Mouse (Mus musculus): Measurements from ENCODE around the gene Sgk1.

The Sgk1 gene

DNA sequence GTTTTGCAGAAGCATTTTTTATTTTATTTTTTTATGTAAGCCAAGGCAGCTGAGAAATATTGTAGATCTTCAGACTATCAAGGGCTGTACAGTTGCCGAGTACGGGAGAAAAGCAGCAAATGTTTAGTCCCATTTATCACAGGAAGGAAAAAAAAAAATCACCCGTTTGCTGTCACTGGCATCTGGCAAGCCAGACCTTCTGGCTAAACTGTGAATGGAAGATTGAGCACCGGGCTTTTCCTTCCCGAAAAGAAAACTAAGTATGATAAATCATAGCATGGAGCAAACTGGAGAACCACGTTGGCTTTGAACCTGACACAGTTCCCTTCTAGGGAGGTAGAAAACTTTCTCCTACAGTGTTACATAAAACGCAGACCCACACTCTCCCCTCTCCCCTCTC is 81.0 kb downstream of the Sgk1 start:
- DNase-seq (ENCODE audit: low read depth, low spot score) = no peak

GRCm38 (mm10) chr10:21973676-21974075 is 91.7 kb downstream of the Sgk1 start:
- DNase-seq (ENCODE audit: low read depth, low spot score) = no peak

DNA sequence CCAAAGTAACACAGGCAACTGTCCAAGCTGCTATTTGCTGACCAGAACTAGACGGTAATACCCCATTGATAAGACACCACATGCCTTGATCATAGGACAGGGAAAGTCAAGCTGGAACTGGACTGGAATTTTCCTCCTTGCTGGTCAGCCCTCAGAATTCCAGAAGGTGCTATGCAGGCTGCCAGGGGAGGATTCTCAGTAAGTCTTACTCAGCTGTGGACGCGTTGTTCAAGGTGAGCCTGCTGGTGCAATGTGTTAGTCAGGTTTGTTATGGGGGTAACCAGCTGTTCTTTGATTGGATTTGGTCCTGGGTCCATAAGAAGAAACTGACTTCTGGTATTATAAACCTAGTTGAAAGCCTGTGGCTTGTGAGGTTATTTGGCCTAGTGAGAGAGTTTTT is 92.8 kb downstream of the Sgk1 start:
- DNase-seq (ENCODE audit: low read depth, low spot score) = no peak

GRCm38 (mm10) chr10:21975384-21975783 is 93.4 kb downstream of the Sgk1 start:
- DNase-seq (ENCODE audit: low read depth, low spot score) = no peak

GRCm38 (mm10) chr10:21976253-21976652 is 94.3 kb downstream of the Sgk1 start:
- no peak for DNase-seq (ENCODE audit: low read depth, low spot score)

GRCm38 (mm10) chr10:21978421-21978820 is 96.4 kb downstream of the Sgk1 start:
- DNase-seq (ENCODE audit: low read depth, low spot score) = no peak

GRCm38 (mm10) chr10:21979286-21979965 is 97.4 kb downstream of the Sgk1 start:
- no peak for DNase-seq (ENCODE audit: low read depth, low spot score)

DNA sequence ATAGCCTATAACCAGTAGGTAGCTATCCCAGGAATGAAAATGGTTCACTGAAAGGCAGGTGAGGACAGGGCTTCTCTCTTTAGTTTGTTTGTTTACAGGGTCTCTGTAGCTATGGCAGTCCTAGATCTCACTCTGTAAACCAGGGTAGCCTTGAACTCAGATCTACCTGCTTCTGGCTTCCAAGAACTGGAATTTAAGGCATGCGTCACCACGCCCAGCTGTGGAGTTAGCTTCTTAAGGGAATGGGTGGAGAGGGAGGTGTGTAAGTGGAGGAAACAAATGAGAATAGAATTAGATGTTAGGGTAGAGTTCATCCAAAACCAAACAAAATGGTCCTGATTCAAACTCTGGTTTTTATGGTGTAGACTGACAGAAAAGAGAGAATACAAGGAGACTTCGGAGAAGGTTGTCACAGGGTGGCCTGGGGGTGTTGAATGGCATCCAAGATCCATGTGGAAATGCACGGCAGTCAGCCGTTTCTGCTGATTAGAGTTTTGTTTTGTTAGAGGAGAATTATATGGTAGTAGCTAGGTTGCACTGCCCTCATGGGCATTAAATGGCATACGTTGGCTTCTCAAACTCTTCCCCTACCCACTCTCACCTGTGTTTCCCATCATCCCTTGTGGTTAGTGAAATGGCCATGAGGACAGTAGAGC is 98.9 kb downstream of the Sgk1 start:
- no peak for DNase-seq (ENCODE audit: low read depth, low spot score)

DNA sequence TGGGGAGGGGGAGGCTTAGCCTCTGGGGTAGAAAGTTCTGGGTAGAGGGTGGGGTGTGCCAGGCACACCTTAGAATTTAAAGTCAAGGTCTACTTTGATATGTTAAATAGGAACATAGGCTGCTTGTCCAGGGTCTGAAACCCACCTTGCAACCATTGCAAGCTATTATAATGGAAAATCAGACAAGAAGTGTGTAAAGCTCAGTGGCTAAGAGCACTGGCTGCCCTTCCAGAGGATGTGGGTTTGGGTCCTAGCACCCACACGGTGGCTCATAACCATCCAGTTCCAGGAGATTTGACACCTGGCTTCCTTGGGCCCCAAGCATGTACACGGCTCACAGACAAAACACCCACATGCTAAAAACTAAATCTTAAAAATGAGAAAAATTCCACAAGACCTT is 100.3 kb downstream of the Sgk1 start:
- DNase-seq (ENCODE audit: low read depth, low spot score) = no peak

DNA sequence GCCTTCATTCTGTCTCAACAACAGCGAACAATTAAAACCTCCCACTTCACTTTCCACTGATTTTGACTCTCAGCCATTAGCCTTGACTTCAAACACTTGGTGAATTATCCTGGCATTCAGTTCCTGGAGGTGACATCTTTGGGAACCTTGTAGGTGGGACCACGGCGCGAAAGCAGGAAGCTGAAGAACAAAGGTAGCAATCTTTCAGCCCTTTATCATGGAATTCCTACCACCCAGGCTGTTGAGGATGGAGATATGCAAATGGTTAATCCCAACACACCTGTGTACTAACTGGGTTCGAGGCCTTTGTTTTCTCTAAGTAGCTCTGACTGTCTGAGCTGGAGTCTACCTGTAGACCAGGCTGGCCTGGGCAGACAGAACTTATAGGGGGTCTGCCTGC is 106.5 kb downstream of the Sgk1 start:
- DNase-seq (ENCODE audit: low read depth, low spot score) = no peak

- DNase-seq (ENCODE audit: low read depth, low spot score) = peak; percentile 71
These were observed 109.4 kb downstream of the Sgk1 start for GRCm38 (mm10) chr10:21991351-21991840.

DNA sequence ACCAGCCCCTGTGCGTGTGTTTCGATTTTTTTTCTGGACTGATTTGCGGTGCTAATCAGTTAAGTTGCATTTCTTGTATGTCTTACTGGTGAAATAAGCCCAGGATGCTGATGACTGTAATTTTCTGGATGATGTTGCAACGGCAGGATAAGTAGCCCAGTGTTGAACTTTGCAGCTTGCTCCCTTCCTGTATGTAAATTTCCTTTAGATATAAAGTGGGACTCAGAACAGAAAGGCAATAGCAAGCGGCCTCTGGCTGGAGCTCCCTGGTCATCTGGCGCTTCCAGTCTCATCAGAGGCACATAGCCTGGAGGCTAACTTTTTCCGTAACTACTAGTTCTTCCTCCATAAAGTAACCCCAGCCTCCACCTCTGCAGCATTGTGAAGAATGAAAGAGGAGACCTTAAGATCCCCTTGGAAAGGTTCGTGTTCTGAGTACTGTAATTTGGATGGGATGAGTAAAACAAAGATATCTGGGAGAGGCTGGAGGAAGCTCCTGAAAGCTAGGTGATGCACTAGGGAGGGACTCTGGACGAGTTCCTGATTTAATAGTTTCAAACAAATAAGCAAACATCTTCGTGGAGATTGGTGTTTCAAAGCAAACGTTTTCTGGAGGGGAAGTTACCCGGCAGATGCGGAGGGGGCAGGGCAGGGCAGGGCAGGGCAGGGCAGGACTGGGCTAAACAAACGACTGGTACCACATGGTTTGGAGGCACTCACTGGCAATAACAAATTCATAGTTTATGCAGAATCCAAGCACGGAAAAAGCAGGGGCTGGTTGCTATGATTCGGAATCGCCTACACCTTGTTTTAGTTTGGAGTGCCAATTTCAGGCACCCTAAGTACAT is 110.2 kb downstream of the Sgk1 start:
- DNase-seq (ENCODE audit: low read depth, low spot score) = peak; percentile 61

DNA sequence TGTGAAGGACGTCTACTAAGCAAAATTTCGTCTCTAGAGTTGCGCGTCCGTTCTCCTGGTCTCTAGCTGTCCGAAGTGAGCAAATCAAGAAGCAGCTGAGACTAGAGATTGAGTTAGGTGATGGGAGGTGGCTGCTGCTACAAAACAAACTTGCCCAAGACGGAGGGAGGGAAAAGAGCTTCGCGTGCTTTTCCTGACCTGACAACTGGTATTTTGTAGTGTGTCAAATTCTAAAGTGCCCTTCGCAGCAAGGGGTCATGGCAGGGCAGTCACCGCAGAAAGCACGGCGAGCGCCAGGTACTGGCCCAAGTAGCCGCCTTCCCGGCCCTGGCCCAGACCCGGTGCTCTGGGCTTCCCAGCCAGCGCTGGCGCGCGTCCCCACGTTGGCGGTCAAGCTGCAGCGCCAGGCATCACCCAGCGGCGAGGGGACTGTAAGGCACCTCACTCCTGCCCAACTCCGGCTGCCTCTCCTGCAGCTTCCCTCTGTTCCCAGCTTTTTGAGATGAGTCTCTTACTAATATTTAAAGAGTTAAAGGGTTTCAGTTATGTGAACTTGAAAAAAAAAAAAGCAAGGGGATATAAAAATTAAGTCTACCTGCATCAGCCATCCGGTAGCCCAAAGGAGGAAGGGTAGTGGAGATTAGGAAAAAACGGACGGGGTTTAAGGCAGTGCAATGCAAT is 111.0 kb downstream of the Sgk1 start:
- no peak for DNase-seq (ENCODE audit: low read depth, low spot score)

GRCm38 (mm10) chr10:21993515-21994373 is 111.8 kb downstream of the Sgk1 start:
- no peak for DNase-seq (ENCODE audit: low read depth, low spot score)

- DNase-seq (ENCODE audit: low read depth, low spot score) = peak; percentile 82
These were observed 112.5 kb downstream of the Sgk1 start for GRCm38 (mm10) chr10:21994431-21994914.

DNA sequence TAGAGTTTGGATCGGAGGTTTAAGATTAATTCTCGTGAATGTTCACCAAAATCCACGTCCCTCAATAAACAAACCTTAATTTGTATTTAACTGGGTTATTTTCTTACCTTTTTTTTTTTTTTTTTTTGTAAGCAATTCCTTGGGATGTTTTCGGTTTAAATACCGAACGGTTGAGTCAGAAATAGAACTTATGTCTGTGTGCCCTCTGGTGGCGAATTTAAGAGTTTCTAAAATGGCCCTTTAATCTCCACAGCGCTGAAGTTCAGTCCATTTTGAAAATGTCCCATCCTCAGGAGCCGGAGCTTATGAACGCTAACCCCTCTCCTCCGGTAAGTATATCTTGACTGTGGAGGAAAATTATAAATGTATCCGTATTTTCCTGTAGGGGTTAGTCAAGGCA is 113.2 kb downstream of the Sgk1 start:
- DNase-seq (ENCODE audit: low read depth, low spot score) = peak; percentile 73

- no peak for DNase-seq (ENCODE audit: low read depth, low spot score)
These were observed 113.8 kb downstream of the Sgk1 start for GRCm38 (mm10) chr10:21995661-21996308.

- no peak for DNase-seq (ENCODE audit: low read depth, low spot score)
These were observed 114.9 kb downstream of the Sgk1 start for GRCm38 (mm10) chr10:21996660-21997447.

DNA sequence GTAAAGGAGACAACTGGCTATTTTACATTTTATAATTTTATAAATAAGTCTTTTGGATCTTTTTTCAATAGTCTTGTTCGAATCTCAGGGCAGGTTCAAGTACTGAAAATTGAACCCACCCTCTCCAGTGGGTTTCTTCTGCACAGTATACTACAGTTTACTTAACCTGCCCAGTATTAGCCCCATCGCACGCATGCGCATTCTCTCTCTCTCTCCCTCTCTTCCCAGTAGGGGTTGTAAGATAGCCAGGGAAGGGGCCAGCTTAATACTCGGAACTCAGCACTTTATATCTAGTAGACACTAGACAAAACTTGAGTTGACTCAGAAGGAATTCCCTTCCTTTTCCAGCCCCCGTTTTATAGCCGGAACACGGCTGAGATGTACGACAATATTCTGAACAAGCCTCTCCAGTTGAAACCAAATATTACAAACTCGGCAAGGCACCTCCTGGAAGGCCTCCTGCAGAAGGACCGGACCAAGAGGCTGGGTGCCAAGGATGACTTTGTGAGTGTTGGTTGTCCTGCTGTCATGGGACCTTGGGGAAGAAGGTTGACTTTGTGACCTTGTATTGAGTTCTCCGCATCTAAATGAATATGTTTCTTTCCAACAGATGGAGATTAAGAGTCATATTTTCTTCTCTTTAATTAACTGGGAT is 115.7 kb downstream of the Sgk1 start:
- no peak for DNase-seq (ENCODE audit: low read depth, low spot score)
